Mouse (Mus musculus) frontal cortex, adult (tissue): ENCODE data around the gene Gm15023.
"Not testable (repeated sequence)": the region's sequence is repeated elsewhere in the genome, so short reads cannot be mapped to it uniquely, and the experiment has no call there.

Source experiments
- ATAC-seq: cut with Nextera tagmentation; 2 replicates; pipeline ENCODE4 v1.9.2; 2017; ENCODE audit warnings: mild to moderate bottlenecking, moderate library complexity, mixed read lengths; ENCODE audit not compliant: low TSS enrichment

The Gm15023 gene

GRCm38 (mm10) chrX:135177532-135177931, at the start of gene Gm15023:
Gene Gm15023, minus strand, starts transcription at chrX:135177632.
- ATAC-seq, result not testable (repeated sequence)

- ATAC-seq, result peak; percentile 98
Observed at GRCm38 (mm10) chrX:135210436-135211221, 33.2 kb upstream of the Gm15023 start, which contains the start of gene Tceal6. Gene Tceal6, minus strand, starts transcription at chrX:135210687.

GRCm38 (mm10) chrX:135209773-135210435, 32.5 kb upstream of the Gm15023 start:
- ATAC-seq, result peak; percentile 50

- ATAC-seq, result not testable (repeated sequence)
Observed at GRCm38 (mm10) chrX:135189924-135190323, 12.5 kb upstream of the Gm15023 start.

GRCm38 (mm10) chrX:135188661-135189060, 11.2 kb upstream of the Gm15023 start:
- not testable (repeated sequence) for ATAC-seq
